Mouse (Mus musculus) megakaryocyte-erythroid progenitor cell, adult 5-6 weeks (primary cell): ENCODE measurements around the gene Akap3. TPM values are rescaled to one million over a fixed set of nuclear protein-coding genes. Genes with fewer than 3 reads are reported as not detected.

Experiments
- total RNA-seq, 2 experiments: library from RNA; stranded (forward) in 1 of 2; stranded (reverse) in 1 of 2; fragments of 200-1000, 215-1000 nt in 1 of 2; fragments of >200 nt in 1 of 2; fragmentation: Nextera tagmentation in 1 of 2; gene quantifications; 2 replicates each; pipeline ENCODE4 v1.2.3; 2014 to 2017

Akap3 gene
- total RNA-seq, 2 experiments from 2014 or later: not detected

Other genes with a start within 250 kb of the Akap3 start
- gene Kcna1, start 206.7 kb upstream of the Akap3 start, total RNA-seq (2014; fragmentation: Nextera tagmentation): not detected in 2 replicates
- gene Kcna1, start 206.7 kb upstream of the Akap3 start, total RNA-seq (2017): not detected in 2 replicates
- gene Kcna6, start 112.4 kb upstream of the Akap3 start, total RNA-seq (2014; fragmentation: Nextera tagmentation): not detected in 2 replicates
- not detected in 2 replicates for gene Kcna6, start 112.4 kb upstream of the Akap3 start, total RNA-seq (2017)
- 90.9 and 114 TPM in 2 replicates for gene Ndufa9, start 4.0 kb upstream of the Akap3 start, total RNA-seq (2014; fragmentation: Nextera tagmentation)
- 156 and 188 TPM in 2 replicates for gene Ndufa9, start 4.0 kb upstream of the Akap3 start, total RNA-seq (2017)
- 1.4 TPM in 1 of 2 replicates, not detected in the other for gene Dyrk4, start 68.7 kb downstream of the Akap3 start, total RNA-seq (2014; fragmentation: Nextera tagmentation)
- not detected in 2 replicates for gene Dyrk4, start 68.7 kb downstream of the Akap3 start, total RNA-seq (2017)
- gene Rad51ap1, start 86.5 kb downstream of the Akap3 start, total RNA-seq (2014; fragmentation: Nextera tagmentation): 85.9 and 90.7 TPM in 2 replicates
- 174 and 247 TPM in 2 replicates for gene Rad51ap1, start 86.5 kb downstream of the Akap3 start, total RNA-seq (2017)
- 16.7 and 36.8 TPM in 2 replicates for gene D6Wsu163e, start 86.9 kb downstream of the Akap3 start, total RNA-seq (2014; fragmentation: Nextera tagmentation)
- 29.3 and 60.9 TPM in 2 replicates for gene D6Wsu163e, start 86.9 kb downstream of the Akap3 start, total RNA-seq (2017)
- not detected in 2 replicates for gene Fgf6, start 162.5 kb downstream of the Akap3 start, total RNA-seq (2014; fragmentation: Nextera tagmentation)
- gene Fgf6, start 162.5 kb downstream of the Akap3 start, total RNA-seq (2017): not detected in 2 replicates
- not detected in 2 replicates for gene Fgf23, start 219.8 kb downstream of the Akap3 start, total RNA-seq (2014; fragmentation: Nextera tagmentation)
- gene Fgf23, start 219.8 kb downstream of the Akap3 start, total RNA-seq (2017): not detected in 2 replicates